Mouse (Mus musculus) embryonic facial prominence, embryonic 14.5 days (tissue): ENCODE measurements around the gene Cald1. TPM values are rescaled to one million over a fixed set of nuclear protein-coding genes. Genes with fewer than 3 reads are reported as not detected.

Source experiments
- ATAC-seq: fragments of 200-750 bp; cut with Nextera tagmentation; 2 replicates; pipeline ENCODE4 v1.8.0; 2017; ENCODE audit warnings: low read depth, moderate number of reproducible peaks, moderate TSS enrichment
- DNase-seq: peaks from one replicate; pipeline ENCODE4 v3.0.0-alpha.2; 2015; ENCODE audit warnings: low spot score
- H3K27ac ChIP-seq: fragments of 300-500 bp; sonication (generic); replicated peaks from 2 replicates; pipeline ENCODE4 v1.5.1; 2014; ENCODE audit warnings: low read depth, mild to moderate bottlenecking, low read length, moderate library complexity
- H3K27me3 ChIP-seq: fragments of 300-500 bp; sonication (generic); replicated peaks from 2 replicates; pipeline ENCODE4 v1.6.1; 2014; ENCODE audit warnings: low read length; ENCODE audit not compliant: control insufficient read depth, insufficient read depth
- H3K36me3 ChIP-seq: fragments of 300-500 bp; sonication (generic); 2 replicates; pipeline ENCODE4 v1.6.1; 2014; ENCODE audit warnings: low read length, mixed read lengths; ENCODE audit not compliant: control insufficient read depth, insufficient read depth
- H3K4me1 ChIP-seq: fragments of 300-500 bp; sonication (generic); 2 replicates; pipeline ENCODE4 v1.6.1; 2014; ENCODE audit warnings: antibody characterized with exemption, low read length; ENCODE audit not compliant: control insufficient read depth, insufficient read depth
- H3K4me2 ChIP-seq: fragments of 300-500 bp; sonication (generic); 2 replicates; pipeline ENCODE4 v1.6.1; 2014; ENCODE audit warnings: low read depth, mild to moderate bottlenecking, low read length, moderate library complexity, mixed read lengths
- H3K4me3 ChIP-seq: fragments of 300-500 bp; sonication (generic); 2 replicates; pipeline ENCODE4 v1.5.1; 2014; ENCODE audit warnings: low read depth, mild to moderate bottlenecking, low read length
- H3K9ac ChIP-seq: fragments of 300-500 bp; sonication (generic); 2 replicates; pipeline ENCODE4 v1.6.1; 2014; ENCODE audit warnings: low read depth, mild to moderate bottlenecking, low read length, moderate library complexity, mixed read lengths
- H3K9me3 ChIP-seq: fragments of 300-500 bp; sonication (generic); 2 replicates; pipeline ENCODE4 v1.6.1; 2016; ENCODE audit warnings: low read length; ENCODE audit not compliant: control insufficient read depth
- WGBS: fragments of 180-500 bp; shearing (Covaris S2); extraction: QIAGEN DNeasy Blood & Tissue Kit; methylation state at CpG from one replicate; pipeline ENCODE4 v1.1.7; 2014; 5-methylcytosine and 5-hydroxymethylcytosine counted together
- polyA plus RNA-seq: library from polyadenylated mRNA; unstranded; fragments of >200 nt; fragmentation: Nextera tagmentation; extraction: Ambion mirVana; gene quantifications from 2 replicates; pipeline ENCODE4 v1.2.1, GENCODE M21; 2014

Gene Cald1
- 227 and 238 TPM in 2 replicates for polyA plus RNA-seq

GRCm38 (mm10) chr6:34598121-34599065, at the start of gene Cald1:
TSS of gene Cald1 (plus strand) at chr6:34598500.
- H3K4me1 ChIP-seq = peaks cover 33% of the 10 kb centered on the region
- peak within 1 kb of the TSS; percentile 60 for H3K4me2 ChIP-seq
- peak within 1 kb of the TSS; percentile 74 for H3K9ac ChIP-seq
- H3K27ac ChIP-seq = peak within 1 kb of the TSS; percentile 87
- WGBS = 4% methylated on average over 16 of the region's 16 CpGs
- peak within 1 kb of the TSS; percentile 57 for H3K4me3 ChIP-seq
- ATAC-seq (peak; percentile 93), DNase-seq (peak; percentile 92)
- no peaks in the 10 kb centered on the region for H3K36me3 ChIP-seq
- no peaks in the 10 kb centered on the region for H3K9me3 ChIP-seq
- H3K27me3 ChIP-seq = no peaks in the 10 kb centered on the region

GRCm38 (mm10) chr6:34549017-34549416, 49.3 kb upstream of the Cald1 start:
- WGBS = 34% methylated on average over 2 of the region's 2 CpGs
- H3K4me3 ChIP-seq = no peak overlapping the region
- no peak overlapping the region for H3K4me2 ChIP-seq
- no peaks in the 10 kb centered on the region for H3K36me3 ChIP-seq
- no peak overlapping the region for H3K9ac ChIP-seq
- H3K9me3 ChIP-seq = peaks cover 7% of the 10 kb centered on the region; the same call in 1 of the 2 replicates
- peak; percentile 24 for DNase-seq
- no peak overlapping the region for H3K27ac ChIP-seq
- H3K27me3 ChIP-seq = no peaks in the 10 kb centered on the region
- ATAC-seq = no peak
- peaks cover 12% of the 10 kb centered on the region for H3K4me1 ChIP-seq

GRCm38 (mm10) chr6:34552489-34553157, 45.7 kb upstream of the Cald1 start:
- no peaks in the 10 kb centered on the region for H3K4me1 ChIP-seq
- H3K27me3 ChIP-seq = no peaks in the 10 kb centered on the region
- no peak overlapping the region for H3K4me3 ChIP-seq
- WGBS = 67% methylated on average over 4 of the region's 4 CpGs
- peaks cover 7% of the 10 kb centered on the region; the same call in 1 of the 2 replicates for H3K9me3 ChIP-seq
- no peaks in the 10 kb centered on the region for H3K36me3 ChIP-seq
- no peak overlapping the region for H3K9ac ChIP-seq
- H3K27ac ChIP-seq = no peak overlapping the region
- ATAC-seq (no peak), DNase-seq (no peak)
- no peak overlapping the region for H3K4me2 ChIP-seq

GRCm38 (mm10) chr6:34554291-34554997, 43.9 kb upstream of the Cald1 start:
- Histone ChIP-seq H3K27ac (no peak overlapping the region), H3K9me3 (peaks cover 7% of the 10 kb centered on the region; the same call in 1 of the 2 replicates), H3K27me3 (no peaks in the 10 kb centered on the region), H3K4me3 (no peak overlapping the region), H3K36me3 (no peaks in the 10 kb centered on the region), H3K4me2 (no peak overlapping the region), H3K9ac (no peak overlapping the region), H3K4me1 (no peaks in the 10 kb centered on the region)
- 72% methylated on average over 9 of the region's 9 CpGs for WGBS
- DNase-seq (no peak), ATAC-seq (no peak)

- no peaks in the 10 kb centered on the region for H3K27me3 ChIP-seq
- no peaks in the 10 kb centered on the region for H3K9me3 ChIP-seq
- H3K9ac ChIP-seq = no peak overlapping the region
- no peaks in the 10 kb centered on the region for H3K4me1 ChIP-seq
- WGBS = 85% methylated on average over 4 of the region's 4 CpGs
- H3K4me2 ChIP-seq = no peak overlapping the region
- no peak overlapping the region for H3K27ac ChIP-seq
- H3K4me3 ChIP-seq = no peak overlapping the region
- ATAC-seq = no peak
- H3K36me3 ChIP-seq = no peaks in the 10 kb centered on the region
- DNase-seq = no peak
These were observed 38.8 kb upstream of the Cald1 start for GRCm38 (mm10) chr6:34559521-34559920.

- H3K36me3 ChIP-seq = no peaks in the 10 kb centered on the region
- no peaks in the 10 kb centered on the region for H3K9me3 ChIP-seq
- no peak overlapping the region for H3K4me3 ChIP-seq
- no peak overlapping the region for H3K9ac ChIP-seq
- H3K27ac ChIP-seq = no peak overlapping the region
- WGBS = 74% methylated on average over 7 of the region's 7 CpGs
- no peak overlapping the region for H3K4me2 ChIP-seq
- DNase-seq (no peak), ATAC-seq (no peak)
- H3K27me3 ChIP-seq = no peaks in the 10 kb centered on the region
- H3K4me1 ChIP-seq = no peaks in the 10 kb centered on the region
These were observed 33.0 kb upstream of the Cald1 start for GRCm38 (mm10) chr6:34565176-34565880.

GRCm38 (mm10) chr6:34567298-34567697, 31.0 kb upstream of the Cald1 start:
- H3K9me3 ChIP-seq = no peaks in the 10 kb centered on the region
- H3K36me3 ChIP-seq = no peaks in the 10 kb centered on the region
- no peak overlapping the region for H3K4me3 ChIP-seq
- H3K27ac ChIP-seq = no peak overlapping the region
- ATAC-seq (no peak), DNase-seq (no peak)
- no peaks in the 10 kb centered on the region for H3K27me3 ChIP-seq
- no peak overlapping the region for H3K4me2 ChIP-seq
- H3K9ac ChIP-seq = no peak overlapping the region
- 81% methylated on average over 5 of the region's 5 CpGs for WGBS
- no peaks in the 10 kb centered on the region for H3K4me1 ChIP-seq
